Comparison of ENCODE assay signal across 13 mouse cellular contexts in the genomic region with DNA sequence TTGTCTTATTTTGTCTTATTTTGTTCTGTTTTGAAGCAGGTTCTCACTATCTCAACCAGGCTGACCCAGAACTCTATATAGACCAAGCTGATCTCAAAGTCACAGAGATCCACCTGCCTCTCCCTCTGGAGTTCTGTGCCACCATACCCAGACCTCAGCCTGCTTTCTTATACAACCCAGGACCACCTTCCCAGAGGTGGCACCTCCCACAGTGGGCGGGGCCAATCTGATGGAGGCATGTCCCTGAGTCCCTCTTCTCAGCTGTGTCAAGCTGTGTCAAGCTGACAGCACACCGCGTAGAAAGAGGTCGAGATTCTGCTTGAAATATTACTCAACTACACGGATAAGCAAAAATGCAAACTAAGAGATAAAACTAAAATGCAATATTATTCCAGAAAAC. TPM values are rescaled to one million over a fixed set of nuclear protein-coding genes. Genes with fewer than 3 reads are reported as not detected.
A peak's percentile ranks its signal among the peaks of the same experiment; 100 is the strongest.
DNase-seq lines count a peak whose midpoint lies in the region.
"Had no signal": no experiment of that assay in that cellular context is flagged by ENCODE, and none has a peak within 500 bp of the region (broad histone marks: within the 10 kb centered on the region; RNA-seq: fewer than 3 reads in every experiment).

No protein-coding gene starts in this region.

- no peak overlapping the region for H3K27ac ChIP-seq in embryonic facial prominence, embryonic 10.5 days (replicated peaks)
- H3K27ac ChIP-seq: forebrain, embryonic 12.5 days; heart, embryonic 15.5 days; kidney, embryonic 15.5 days; midbrain, embryonic 10.5 days had no signal

- H3K9me3 ChIP-seq in embryonic facial prominence, embryonic 10.5 days: no peaks in the 10 kb centered on the region
- H3K9me3 ChIP-seq: forebrain, embryonic 12.5 days; heart, embryonic 15.5 days; midbrain, embryonic 10.5 days had no signal

- H3K4me1 ChIP-seq in embryonic facial prominence, embryonic 10.5 days: peaks cover 22% of the 10 kb centered on the region

- no peak overlapping the region for H3K4me3 ChIP-seq in embryonic facial prominence, embryonic 10.5 days
- H3K4me3 ChIP-seq: forebrain, embryonic 12.5 days; heart, embryonic 15.5 days; kidney, embryonic 15.5 days; midbrain, embryonic 10.5 days had no signal

- H3K36me3 ChIP-seq in embryonic facial prominence, embryonic 10.5 days (replicated peaks): peaks cover under 1% of the 10 kb centered on the region; the same call in 1 of the 2 replicates
- H3K36me3 ChIP-seq: forebrain, embryonic 12.5 days; heart, embryonic 15.5 days; midbrain, embryonic 10.5 days had no signal

- no peaks in the 10 kb centered on the region for H3K27me3 ChIP-seq in embryonic facial prominence, embryonic 10.5 days (replicated peaks; ENCODE audit: low read depth, poor library complexity, severe bottlenecking)
- H3K27me3 ChIP-seq: forebrain, embryonic 12.5 days; heart, embryonic 15.5 days; kidney, embryonic 15.5 days had no signal

- WGBS in embryonic facial prominence, embryonic 10.5 days: 28% methylated on average over 5 of the region's 5 CpGs

- peak; percentile 44 for DNase-seq in cerebellum, adult 9-11 months
- no peak for DNase-seq in cerebellum, adult 11 months
- peak; percentile 29 for DNase-seq in lung, postnatal 10 days
- DNase-seq in lung, postnatal 14 days: no peak
- DNase-seq in B cell, adult 2 months: peak; percentile 38 to 46
- DNase-seq in embryonic facial prominence, embryonic 10.5 days (ENCODE audit: low spot score): peak; percentile 36
- DNase-seq in spleen, postnatal 14 days (ENCODE audit: low spot score in 2 of 2): no peak
- DNase-seq: cerebellum, postnatal 36 days; right cerebral cortex, adult 18-20 months had no signal

RNA-seq across cellular contexts. Expression of a gene that starts 3.1 kb away (rescaled TPM):
- polyA plus RNA-seq in embryonic facial prominence, embryonic 10.5 days (2016; fragmentation: Nextera tagmentation; extraction: Ambion mirVana): 20.0 and 22.6 TPM in 2 replicates

Comparison
In these comparisons a context has a peak if more than half of its experiments do, and no peak if none do; other contexts are left out.
1. DNase-seq: peak in cerebellum, adult 9-11 months (single experiment), lung, postnatal 10 days (single experiment), B cell, adult 2 months (2 of 2) and embryonic facial prominence, embryonic 10.5 days (single experiment); none in cerebellum, adult 11 months (single experiment), lung, postnatal 14 days (single experiment) and spleen, postnatal 14 days (0 of 2).